Mouse (Mus musculus) CH12.LX (cell line): Measurements from ENCODE around the gene Tmem30c. TPM values are rescaled to one million over a fixed set of nuclear protein-coding genes. Genes with fewer than 3 reads are reported as not detected.

ENCODE experiments used
- DNase-seq: peaks from one replicate; pipeline ENCODE4 v3.0.0-alpha.2; 2013; ENCODE audit errors: extremely low read depth
- H3K27ac ChIP-seq: 2 replicates; pipeline ENCODE4 v1.5.1; 2012; ENCODE audit warnings: low read depth, mild to moderate bottlenecking, control low read depth, moderate library complexity; ENCODE audit not compliant: insufficient read depth
- H3K27me3 ChIP-seq: replicated peaks from 2 replicates; pipeline ENCODE3; 2012; ENCODE audit warnings: inconsistent platforms
- H3K36me3 ChIP-seq, 2 experiments: replicated peaks in 1 of 2; 2 replicates each; pipeline versions ENCODE3 to v1.6.1; 2012; ENCODE audit warnings: inconsistent platforms in 1 of 2, low read length in 1 of 2, mild to moderate bottlenecking in 1 of 2, mixed read lengths in 1 of 2, moderate library complexity in 1 of 2; ENCODE audit not compliant: control insufficient read depth in 1 of 2, insufficient read depth in 1 of 2
- H3K4me1 ChIP-seq, 2 experiments: 2 replicates each; pipeline ENCODE4 v1.6.1; 2012; ENCODE audit warnings: inconsistent platforms in 1 of 2, moderate library complexity in 1 of 2; ENCODE audit not compliant: insufficient read depth in 2 of 2, control insufficient read depth in 1 of 2
- H3K4me2 ChIP-seq: 2 replicates; pipeline ENCODE4 v1.6.1; 2012; ENCODE audit warnings: low read depth, mild to moderate bottlenecking, control low read depth; ENCODE audit not compliant: poor library complexity, insufficient read depth, severe bottlenecking
- H3K4me3 ChIP-seq, 3 experiments: fragments of 150-350 bp in 1 of 3; sonication (generic) in 1 of 3; replicated peaks in 1 of 3; 2 replicates each; pipeline versions ENCODE3 to v1.5.1; 2011 to 2012; ENCODE audit warnings: low read depth in 2 of 3, low read length in 2 of 3, mild to moderate bottlenecking in 2 of 3, moderate library complexity in 2 of 3, control low read depth in 1 of 3, improper control_type of control experiment in 1 of 3, inconsistent platforms in 1 of 3, mixed read lengths in 1 of 3; ENCODE audit not compliant: poor library complexity in 1 of 3
- H3K79me2 ChIP-seq: replicated peaks from 2 replicates; pipeline ENCODE4 v1.6.1; 2012; ENCODE audit warnings: mild to moderate bottlenecking, moderate library complexity; ENCODE audit not compliant: control insufficient read depth, poor library complexity, insufficient read depth, severe bottlenecking; ENCODE audit errors: extremely low read depth
- H3K9ac ChIP-seq: 2 replicates; pipeline ENCODE4 v1.6.1; 2012; ENCODE audit warnings: low read depth, mild to moderate bottlenecking, control low read depth, moderate library complexity; ENCODE audit not compliant: insufficient read depth
- H3K9me3 ChIP-seq: replicated peaks from 2 replicates; pipeline ENCODE3; 2012; ENCODE audit warnings: low read length, inconsistent platforms, mixed read lengths
- BHLHE40 ChIP-seq: IDR thresholded peaks from 2 replicates; pipeline ENCODE4 v1.6.1; 2011; ENCODE audit warnings: mild to moderate bottlenecking, low read depth, low read length, improper control_type of control experiment
- CHD1 ChIP-seq: IDR thresholded peaks from 2 replicates; pipeline ENCODE4 v1.6.1; 2012; ENCODE audit warnings: low read depth, low read length, improper control_type of control experiment, inconsistent platforms
- EP300 ChIP-seq: IDR thresholded peaks from 2 replicates; pipeline ENCODE4 v1.6.1; 2011; ENCODE audit warnings: low read length, improper control_type of control experiment
- GABPA ChIP-seq: IDR thresholded peaks from 2 replicates; pipeline ENCODE4 v1.6.1; 2012; ENCODE audit warnings: low read depth, low read length, improper control_type of control experiment, inconsistent platforms; ENCODE audit not compliant: insufficient replicate concordance
- HCFC1 ChIP-seq: IDR thresholded peaks from 2 replicates; pipeline ENCODE4 v1.6.1; 2012; ENCODE audit warnings: low read depth, mild to moderate bottlenecking, inconsistent platforms, low read length, improper control_type of control experiment
- IRF4 ChIP-seq: IDR thresholded peaks from 2 replicates; pipeline ENCODE4 v1.6.1; 2014; ENCODE audit warnings: low read depth, mild to moderate bottlenecking, inconsistent platforms, low read length, improper control_type of control experiment
- JUN ChIP-seq: IDR thresholded peaks from 2 replicates; pipeline ENCODE4 v1.6.1; 2011; ENCODE audit warnings: low read depth, mild to moderate bottlenecking, low read length, improper control_type of control experiment, moderate library complexity; ENCODE audit not compliant: insufficient read depth
- JUND ChIP-seq: conservative IDR thresholded peaks from 2 replicates; pipeline ENCODE4 v1.6.1; 2011; ENCODE audit warnings: low read depth, low read length, improper control_type of control experiment
- KAT2A ChIP-seq: IDR thresholded peaks from 2 replicates; pipeline ENCODE4 v1.6.1; 2012; ENCODE audit warnings: low read length, improper control_type of control experiment, inconsistent platforms; ENCODE audit not compliant: insufficient replicate concordance
- MAFK ChIP-seq: IDR thresholded peaks from 2 replicates; pipeline ENCODE4 v1.6.1; 2011; ENCODE audit warnings: low read length, improper control_type of control experiment; ENCODE audit not compliant: insufficient replicate concordance
- MAZ ChIP-seq: IDR thresholded peaks from 2 replicates; pipeline ENCODE4 v1.6.1; 2012; ENCODE audit warnings: low read depth, mild to moderate bottlenecking, inconsistent platforms, low read length, improper control_type of control experiment, moderate library complexity
- MEF2A ChIP-seq: IDR thresholded peaks from 2 replicates; pipeline ENCODE4 v1.6.1; 2014; ENCODE audit warnings: low read depth, mild to moderate bottlenecking, inconsistent platforms, low read length, improper control_type of control experiment, borderline replicate concordance
- MXI1 ChIP-seq: IDR thresholded peaks from 2 replicates; pipeline ENCODE4 v1.6.1; 2011; ENCODE audit warnings: mild to moderate bottlenecking, low read depth, low read length, improper control_type of control experiment
- POLR2A ChIP-seq: IDR thresholded peaks from 2 replicates; pipeline ENCODE4 v1.6.1; 2011; ENCODE audit warnings: low read depth, mild to moderate bottlenecking, improper control_type of control experiment, low read length
- POLR2AphosphoS2 ChIP-seq: IDR thresholded peaks from 2 replicates; pipeline ENCODE4 v1.6.1; 2011; ENCODE audit warnings: low read depth, low read length, improper control_type of control experiment
- TBP ChIP-seq: conservative IDR thresholded peaks from 2 replicates; pipeline ENCODE4 v1.6.1; 2011; ENCODE audit warnings: low read depth, low read length, improper control_type of control experiment
- TCF12 ChIP-seq: IDR thresholded peaks from 2 replicates; pipeline ENCODE4 v1.6.1; 2014; ENCODE audit warnings: low read depth, mild to moderate bottlenecking, inconsistent platforms, low read length, improper control_type of control experiment
- UBTF ChIP-seq: IDR thresholded peaks from 2 replicates; pipeline ENCODE4 v1.6.1; 2012; ENCODE audit warnings: low read depth, mild to moderate bottlenecking, inconsistent platforms, low read length, improper control_type of control experiment, moderate library complexity
- USF2 ChIP-seq: conservative IDR thresholded peaks from 2 replicates; pipeline ENCODE4 v1.6.1; 2011; ENCODE audit warnings: low read depth, low read length, improper control_type of control experiment
- ZC3H11A ChIP-seq: IDR thresholded peaks from 2 replicates; pipeline ENCODE4 v1.6.1; 2012; ENCODE audit warnings: low read depth, mild to moderate bottlenecking, inconsistent platforms, low read length, improper control_type of control experiment
- ZKSCAN1 ChIP-seq: IDR thresholded peaks from 2 replicates; pipeline ENCODE4 v1.6.1; 2012; ENCODE audit warnings: low read depth, inconsistent platforms, low read length, improper control_type of control experiment, borderline replicate concordance
- ZMIZ1 ChIP-seq: IDR thresholded peaks from 2 replicates; pipeline ENCODE4 v1.6.1; 2012; ENCODE audit warnings: low read depth, mild to moderate bottlenecking, inconsistent platforms, low read length, improper control_type of control experiment
- ZNF384 ChIP-seq: IDR thresholded peaks from 2 replicates; pipeline ENCODE4 v1.6.1; 2012; ENCODE audit warnings: low read depth, low read length, improper control_type of control experiment, inconsistent platforms
- dilution Hi-C: fragments of 300-500 bp; cut with MboI; formaldehyde crosslinking; loops from 2 replicates; pipeline ENCODE4 v1.14.3; 2020; ENCODE audit warnings: low sequenced_read_pairs; ENCODE audit not compliant: extremely low pct_unique_long_range_greater_than_20kb, extremely low pct_ligation_motif_present
- in situ Hi-C: fragments of 300-500 bp; cut with MboI; formaldehyde crosslinking; loops from 3 replicates; pipeline ENCODE4 v1.14.3; 2019; ENCODE audit warnings: low sequenced_read_pairs, low pct_ligation_motif_present, low pct_unique_long_range_greater_than_20kb, mixed read lengths
- polyA plus RNA-seq: library from polyadenylated mRNA; unstranded; fragments of >175 nt; gene quantifications from 2 replicates; pipeline ENCODE4 v1.2.1, GENCODE M21; 2012; ENCODE audit warnings: low read depth; ENCODE audit not compliant: insufficient read length
- total RNA-seq, 2 experiments: library from RNA; depleted of rRNA; stranded (reverse); fragments of 300-350 nt in 1 of 2; fragments of >200 nt in 1 of 2; gene quantifications; 2 replicates each; pipeline ENCODE4 v1.2.3; 2012 to 2014

Gene Tmem30c
- total and polyA plus RNA-seq, 3 experiments = 0.07 to 0.16 TPM; not detected in 1

DNA sequence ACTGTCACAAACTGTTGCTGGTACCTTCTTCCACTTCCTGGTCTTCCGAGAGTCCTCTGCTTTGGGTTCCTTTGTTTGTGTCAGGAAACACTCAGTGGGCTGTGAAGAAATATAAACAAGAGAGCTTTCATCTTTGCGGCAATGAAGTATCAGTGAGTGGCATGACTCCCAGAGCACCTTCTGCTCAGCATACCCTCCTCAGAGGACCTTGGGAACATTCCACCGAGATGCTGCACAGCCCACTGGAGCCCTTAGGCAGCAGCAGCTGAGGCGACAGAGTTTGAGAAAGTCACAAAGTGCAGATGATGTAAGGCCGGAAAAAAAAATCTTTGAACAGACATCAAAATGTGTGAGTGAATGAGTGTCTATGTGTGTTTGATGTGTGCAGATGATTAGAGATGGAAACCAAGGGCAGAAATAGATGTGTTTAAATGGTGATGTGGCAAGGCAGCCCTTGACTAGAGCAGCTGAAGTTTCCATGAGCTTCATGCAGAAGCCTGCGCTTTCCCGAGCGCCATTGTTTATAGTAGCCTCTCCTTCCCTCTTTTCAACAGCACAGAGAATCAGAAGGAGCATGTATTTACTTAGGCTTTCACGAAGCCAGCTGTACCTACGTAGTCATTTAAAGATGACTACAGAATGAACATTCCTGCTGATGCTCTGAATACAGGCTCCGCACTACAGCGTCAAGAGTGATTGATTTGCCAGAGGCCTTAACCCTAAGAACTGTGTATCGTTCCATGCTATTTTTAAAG, 25.4 kb upstream of the Tmem30c start:
- Histone ChIP-seq H3K4me1 (peaks cover 0 to 7% of the 10 kb centered on the region in 2 experiments; a peak in 2 of 4 replicates), H3K27me3 (no peaks in the 10 kb centered on the region), H3K27ac (no peak overlapping the region), H3K4me2 (no peak overlapping the region)
- in situ Hi-C loops = no loop called here
- TF ChIP-seq MEF2A = no peak
- TF ChIP-seq JUND = no peak
- no peak for TF ChIP-seq POLR2A
- no peak for TF ChIP-seq HCFC1
- TF ChIP-seq TCF12 = no peak
- no peak for TF ChIP-seq ZNF384
- no peak for TF ChIP-seq KAT2A
- TF ChIP-seq UBTF = no peak
- TF ChIP-seq, all 38 proteins: peak for 0
- H3K9me3 ChIP-seq = no peaks in the 10 kb centered on the region
- no peak overlapping the region for H3K9ac ChIP-seq
- no peak for DNase-seq
- H3K4me3 ChIP-seq = no peak overlapping the region
- dilution Hi-C loops = no loop called here
- H3K36me3 ChIP-seq = peaks cover 0 to 30% of the 10 kb centered on the region in 2 experiments
- no peaks in the 10 kb centered on the region for H3K79me2 ChIP-seq

DNA sequence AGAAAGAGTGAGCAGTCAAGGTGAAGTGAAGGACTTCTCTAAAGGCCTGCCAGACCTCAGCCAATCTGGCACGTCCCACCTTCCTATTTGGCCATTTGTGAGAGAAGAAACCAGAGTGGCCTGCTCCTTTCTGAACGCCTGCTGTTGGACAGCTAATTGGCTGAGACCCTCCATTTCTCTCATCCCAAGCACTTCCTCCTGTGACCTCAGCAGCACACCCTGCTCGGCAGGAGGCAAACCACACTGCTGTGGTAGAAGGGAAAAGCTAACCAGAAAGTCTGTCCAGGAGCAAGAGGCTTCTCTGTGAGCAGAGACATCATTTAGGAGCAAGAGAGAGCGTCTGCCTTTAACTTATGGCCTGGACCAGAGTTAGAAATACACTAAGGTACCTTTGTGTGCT, 24.5 kb upstream of the Tmem30c start:
- H3K27ac ChIP-seq = no peak overlapping the region
- no peaks in the 10 kb centered on the region for H3K79me2 ChIP-seq
- in situ Hi-C loops (no loop called here), dilution Hi-C loops (no loop called here)
- H3K4me2 ChIP-seq = no peak overlapping the region
- no peak overlapping the region for H3K9ac ChIP-seq
- H3K9me3 ChIP-seq = no peaks in the 10 kb centered on the region
- no peaks in the 10 kb centered on the region for H3K27me3 ChIP-seq
- TF ChIP-seq MXI1 = no peak
- TF ChIP-seq MAZ = no peak
- TF ChIP-seq IRF4 = no peak
- no peak for TF ChIP-seq USF2
- no peak for TF ChIP-seq JUN
- TF ChIP-seq HCFC1 = no peak
- no peak for TF ChIP-seq ZKSCAN1
- TF ChIP-seq BHLHE40 = no peak
- no peak for TF ChIP-seq ZC3H11A
- no peak for TF ChIP-seq TBP
- TF ChIP-seq EP300 = no peak
- no peak for TF ChIP-seq KAT2A
- TF ChIP-seq TCF12 = no peak
- TF ChIP-seq MAFK = no peak
- TF ChIP-seq POLR2AphosphoS2 = no peak
- TF ChIP-seq GABPA = no peak
- TF ChIP-seq ZMIZ1 = no peak
- TF ChIP-seq MEF2A = no peak
- TF ChIP-seq CHD1 = no peak
- peaks cover 0 to 7% of the 10 kb centered on the region in 2 experiments; a peak in 2 of 4 replicates for H3K4me1 ChIP-seq
- peaks cover 0 to 28% of the 10 kb centered on the region in 2 experiments for H3K36me3 ChIP-seq
- H3K4me3 ChIP-seq = no peak overlapping the region
- DNase-seq = no peak
